ENCODE assay signal across 10 mouse cellular contexts in the genomic region with DNA sequence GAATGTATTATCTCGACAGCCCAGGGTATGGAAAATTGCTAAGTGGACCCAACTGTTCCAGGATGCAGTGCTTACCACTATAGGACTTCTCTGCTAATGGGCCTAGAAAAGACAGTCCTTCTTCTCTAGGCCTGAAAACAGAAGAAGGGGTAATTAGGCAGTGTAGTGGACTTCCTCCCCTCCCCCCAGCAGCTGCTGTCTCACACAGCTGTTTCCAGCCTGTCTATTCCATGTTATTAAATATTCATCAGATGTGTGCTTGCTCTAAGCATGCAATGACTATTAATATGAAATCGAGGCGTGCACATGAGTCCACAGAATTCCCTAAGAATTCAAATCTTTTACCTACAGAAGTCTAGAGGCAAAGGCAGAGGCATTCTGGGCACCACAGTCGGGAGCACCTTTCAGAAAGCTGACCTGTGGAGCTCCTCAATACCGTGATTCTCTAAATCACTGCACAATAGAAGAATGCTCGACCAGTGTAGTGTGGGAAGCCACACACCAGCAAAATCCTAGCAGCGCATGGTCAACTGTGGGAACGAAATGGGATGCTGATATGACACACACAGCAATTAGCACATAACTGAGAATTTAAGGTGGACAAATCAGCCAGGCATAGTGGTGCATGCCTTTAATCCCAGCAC. TPM values are rescaled to one million over a fixed set of nuclear protein-coding genes. Genes with fewer than 3 reads are reported as not detected.
DNase-seq lines count a peak whose midpoint lies in the region; ATAC-seq and TF ChIP-seq lines count a peak whose summit lies in the region.
"Had no signal": no experiment of that assay in that cellular context is flagged by ENCODE, and none has a peak within 500 bp of the region (broad histone marks: within the 10 kb centered on the region; RNA-seq: fewer than 3 reads in every experiment).

No protein-coding gene starts in this region.

- H3K9me3 ChIP-seq in heart, embryonic 11.5 days (replicated peaks; ENCODE audit: control insufficient read depth, low read length), result no peaks in the 10 kb centered on the region
- no peaks in the 10 kb centered on the region for H3K9me3 ChIP-seq in limb, embryonic 14.5 days (ENCODE audit: control insufficient read depth, low read length)
- no peaks in the 10 kb centered on the region for H3K9me3 ChIP-seq in limb, embryonic 10.5 days (replicated peaks)
- no peaks in the 10 kb centered on the region for H3K9me3 ChIP-seq in forebrain, embryonic 15.5 days
- no peaks in the 10 kb centered on the region for H3K9me3 ChIP-seq in midbrain, postnatal 0 days (ENCODE audit: low read length)
- H3K9me3 ChIP-seq: limb, embryonic 12.5 days had no signal

- no peak overlapping the region for H3K4me2 ChIP-seq in heart, embryonic 11.5 days
- H3K4me2 ChIP-seq in limb, embryonic 14.5 days (replicated peaks; ENCODE audit: low read depth, low read length, severe bottlenecking), result no peak overlapping the region
- no peak overlapping the region for H3K4me2 ChIP-seq in forebrain, embryonic 15.5 days (replicated peaks)
- no peak overlapping the region for H3K4me2 ChIP-seq in midbrain, postnatal 0 days (ENCODE audit: low read depth, low read length, poor library complexity, severe bottlenecking)
- H3K4me2 ChIP-seq: limb, embryonic 12.5 days had no signal

- H3K4me3 ChIP-seq in heart, embryonic 11.5 days (ENCODE audit: low read depth, low read length), result no peak overlapping the region
- no peak overlapping the region for H3K4me3 ChIP-seq in limb, embryonic 14.5 days (replicated peaks; ENCODE audit: low read length)
- H3K4me3 ChIP-seq in limb, embryonic 10.5 days, result no peak overlapping the region
- no peak overlapping the region for H3K4me3 ChIP-seq in forebrain, embryonic 15.5 days
- no peak overlapping the region for H3K4me3 ChIP-seq in midbrain, postnatal 0 days (ENCODE audit: low read depth, low read length)
- H3K4me3 ChIP-seq: gastrocnemius, adult 2 months; limb, embryonic 12.5 days had no signal

- H3K27ac ChIP-seq in heart, embryonic 11.5 days (ENCODE audit: low read depth, low read length), result peak overlapping the region; percentile 15; the same call in 1 of the 2 replicates
- H3K27ac ChIP-seq in limb, embryonic 14.5 days (replicated peaks; ENCODE audit: low read depth, low read length), result 0 out of 2 replicates have a peak overlapping the region, but pooled peaks have one; percentile 33
- H3K27ac ChIP-seq in limb, embryonic 10.5 days, result no peak overlapping the region
- peak overlapping the region; percentile 55 for H3K27ac ChIP-seq in forebrain, embryonic 15.5 days (replicated peaks)
- peak overlapping the region; percentile 64 for H3K27ac ChIP-seq in midbrain, postnatal 0 days (ENCODE audit: low read depth, low read length)
- H3K27ac ChIP-seq: gastrocnemius, adult 2 months; limb, embryonic 12.5 days had no signal

- H3K36me3 ChIP-seq in heart, embryonic 11.5 days (ENCODE audit: control insufficient read depth, insufficient read depth, low read length), result peaks cover 48% of the 10 kb centered on the region
- H3K36me3 ChIP-seq in limb, embryonic 14.5 days (ENCODE audit: control insufficient read depth, insufficient read depth, low read length), result peaks cover 88% of the 10 kb centered on the region
- peaks cover 100% of the 10 kb centered on the region for H3K36me3 ChIP-seq in limb, embryonic 10.5 days
- H3K36me3 ChIP-seq in forebrain, embryonic 15.5 days, result peaks cover 81% of the 10 kb centered on the region
- H3K36me3 ChIP-seq in midbrain, postnatal 0 days (ENCODE audit: insufficient read depth, low read length), result peaks cover 43% of the 10 kb centered on the region

- no peak for TF ChIP-seq POLR2A in limb, embryonic 14.5 days (IDR thresholded peaks at IDR 0.05; ENCODE audit: borderline replicate concordance, extremely low read depth, insufficient read depth, insufficient read length)

- H3K4me1 ChIP-seq in heart, embryonic 11.5 days (ENCODE audit: control insufficient read depth, insufficient read depth, low read length), result no peaks in the 10 kb centered on the region
- no peaks in the 10 kb centered on the region for H3K4me1 ChIP-seq in limb, embryonic 14.5 days (ENCODE audit: control insufficient read depth, insufficient read depth, low read length)
- no peaks in the 10 kb centered on the region for H3K4me1 ChIP-seq in limb, embryonic 10.5 days
- peaks cover 28% of the 10 kb centered on the region for H3K4me1 ChIP-seq in forebrain, embryonic 15.5 days
- H3K4me1 ChIP-seq in midbrain, postnatal 0 days (ENCODE audit: insufficient read depth, low read length), result no peaks in the 10 kb centered on the region
- H3K4me1 ChIP-seq: limb, embryonic 12.5 days had no signal

- TF ChIP-seq CTCF in midbrain, postnatal 0 days (IDR thresholded peaks at IDR 0.05), result no peak

- no peak for ATAC-seq in heart, embryonic 11.5 days (replicated peaks; ENCODE audit: insufficient number of reproducible peaks, low FRiP score, low TSS enrichment)
- ATAC-seq in limb, embryonic 14.5 days (ENCODE audit: low FRiP score, low read depth), result 0 out of 2 replicates have a peak, but pooled peaks have one; percentile 46
- ATAC-seq in forebrain, embryonic 15.5 days (replicated peaks), result peak; percentile 72
- peak; percentile 58; the same call in 1 of the 2 replicates for ATAC-seq in midbrain, postnatal 0 days (ENCODE audit: low FRiP score)

- no peak for DNase-seq in heart, postnatal 25 days (ENCODE audit: low spot score)
- peak; percentile 31 for DNase-seq in limb, embryonic 14.5 days (ENCODE audit: low spot score)
- DNase-seq in limb, embryonic 10.5 days (ENCODE audit: low spot score), result no peak
- peak; percentile 53 for DNase-seq in midbrain, postnatal 0 days (ENCODE audit: low spot score)
- no peak for DNase-seq in c-Kit-positive CD71-positive TER-119-positive erythroid progenitor cells, embryonic 14.5 days (ENCODE audit: low spot score)
- no peak for DNase-seq in kidney, adult 18-20 months
- DNase-seq: gastrocnemius, adult 2 months had no signal

- H3K9ac ChIP-seq in heart, embryonic 11.5 days (ENCODE audit: low read depth, low read length), result no peak overlapping the region
- H3K9ac ChIP-seq in limb, embryonic 14.5 days (ENCODE audit: low read depth, low read length, severe bottlenecking), result no peak overlapping the region
- H3K9ac ChIP-seq in forebrain, embryonic 15.5 days (replicated peaks), result 0 out of 2 replicates have a peak overlapping the region, but pooled peaks have one; percentile 6
- H3K9ac ChIP-seq in midbrain, postnatal 0 days (replicated peaks; ENCODE audit: low read length, poor library complexity, severe bottlenecking), result no peak overlapping the region
- H3K9ac ChIP-seq: limb, embryonic 12.5 days had no signal

- H3K27me3 ChIP-seq in heart, embryonic 11.5 days (ENCODE audit: control insufficient read depth, insufficient read depth, low read length), result no peaks in the 10 kb centered on the region
- no peaks in the 10 kb centered on the region for H3K27me3 ChIP-seq in limb, embryonic 14.5 days (ENCODE audit: control insufficient read depth, insufficient read depth, low read length)
- no peaks in the 10 kb centered on the region for H3K27me3 ChIP-seq in limb, embryonic 10.5 days (ENCODE audit: low read depth, poor library complexity, severe bottlenecking)
- no peaks in the 10 kb centered on the region for H3K27me3 ChIP-seq in forebrain, embryonic 15.5 days
- no peaks in the 10 kb centered on the region for H3K27me3 ChIP-seq in midbrain, postnatal 0 days (ENCODE audit: insufficient read depth, low read length)
- H3K27me3 ChIP-seq: limb, embryonic 12.5 days had no signal

- intact Hi-C loops in heart, postnatal 25 days (cut with DNase I), result no loop called here

- 80% methylated on average over 8 of the region's 8 CpGs for WGBS in heart, embryonic 11.5 days (ENCODE audit: insufficient replicate concordance)
- WGBS in limb, embryonic 14.5 days, result 91% methylated on average over 8 of the region's 8 CpGs
- WGBS in limb, embryonic 10.5 days, result 93% methylated on average over 8 of the region's 8 CpGs
- 52% methylated on average over 8 of the region's 8 CpGs for WGBS in forebrain, embryonic 15.5 days
- 35% methylated on average over 8 of the region's 8 CpGs for WGBS in midbrain, postnatal 0 days

RNA-seq across cellular contexts. Expression of gene Tmem39b, which starts 13.0 kb away (rescaled TPM):
- 12.3 and 16.1 TPM in 2 replicates for polyA plus RNA-seq in heart, embryonic 11.5 days (2014; fragmentation: Nextera tagmentation; extraction: Ambion mirVana)
- 1 to 10 TPM; 5.3 to 5.7 TPM for total RNA-seq in heart, postnatal 25 days (2021)
- polyA plus RNA-seq in limb, embryonic 14.5 days (2012; rRNA removed), result 49.1 and 77.0 TPM in 2 replicates
- 24.1 and 27.1 TPM in 2 replicates for polyA plus RNA-seq in limb, embryonic 14.5 days (2014; fragmentation: Nextera tagmentation; extraction: Ambion mirVana)
- polyA plus RNA-seq in limb, embryonic 10.5 days (2016; fragmentation: Nextera tagmentation; extraction: Ambion mirVana), result 16.0 TPM in 2 replicates
- polyA plus RNA-seq in forebrain, embryonic 15.5 days (2015; fragmentation: Nextera tagmentation; extraction: Ambion mirVana), result 19.4 and 19.6 TPM in 2 replicates
- total RNA-seq in midbrain, postnatal 0 days (2014; rRNA removed), result 26.0 and 29.6 TPM in 2 replicates
- polyA plus RNA-seq in midbrain, postnatal 0 days (2015; fragmentation: Nextera tagmentation; extraction: Ambion mirVana), result 15.9 and 16.4 TPM in 2 replicates

RNA-seq across cellular contexts. Expression of gene Khdrbs1, which starts 32.5 kb away (rescaled TPM):
- polyA plus RNA-seq in heart, embryonic 11.5 days (2014; fragmentation: Nextera tagmentation; extraction: Ambion mirVana), result 73.0 and 83.1 TPM in 2 replicates
- 10 to 100 TPM; 38.0 to 46.9 TPM for total RNA-seq in heart, postnatal 25 days (2021)
- polyA plus RNA-seq in limb, embryonic 14.5 days (2012; rRNA removed), result 96.6 and 97.6 TPM in 2 replicates
- polyA plus RNA-seq in limb, embryonic 14.5 days (2014; fragmentation: Nextera tagmentation; extraction: Ambion mirVana), result 107 and 122 TPM in 2 replicates
- polyA plus RNA-seq in limb, embryonic 10.5 days (2016; fragmentation: Nextera tagmentation; extraction: Ambion mirVana), result 156 and 179 TPM in 2 replicates
- 175 and 187 TPM in 2 replicates for polyA plus RNA-seq in forebrain, embryonic 15.5 days (2015; fragmentation: Nextera tagmentation; extraction: Ambion mirVana)
- 80.8 and 101 TPM in 2 replicates for total RNA-seq in midbrain, postnatal 0 days (2014; rRNA removed)
- polyA plus RNA-seq in midbrain, postnatal 0 days (2015; fragmentation: Nextera tagmentation; extraction: Ambion mirVana), result 78.0 and 87.2 TPM in 2 replicates

RNA-seq across cellular contexts. Expression of gene Kpna6, which starts 37.0 kb away (rescaled TPM):
- 13.3 and 14.6 TPM in 2 replicates for polyA plus RNA-seq in heart, embryonic 11.5 days (2014; fragmentation: Nextera tagmentation; extraction: Ambion mirVana)
- 10 to 100 TPM; 71.7 to 79.6 TPM for total RNA-seq in heart, postnatal 25 days (2021)
- 35.2 and 40.5 TPM in 2 replicates for polyA plus RNA-seq in limb, embryonic 14.5 days (2012; rRNA removed)
- polyA plus RNA-seq in limb, embryonic 14.5 days (2014; fragmentation: Nextera tagmentation; extraction: Ambion mirVana), result 14.6 and 15.2 TPM in 2 replicates
- polyA plus RNA-seq in limb, embryonic 10.5 days (2016; fragmentation: Nextera tagmentation; extraction: Ambion mirVana), result 14.8 TPM in 2 replicates
- 14.7 and 17.5 TPM in 2 replicates for polyA plus RNA-seq in forebrain, embryonic 15.5 days (2015; fragmentation: Nextera tagmentation; extraction: Ambion mirVana)
- total RNA-seq in midbrain, postnatal 0 days (2014; rRNA removed), result 63.1 and 65.3 TPM in 2 replicates
- polyA plus RNA-seq in midbrain, postnatal 0 days (2015; fragmentation: Nextera tagmentation; extraction: Ambion mirVana), result 13.5 and 14.9 TPM in 2 replicates

Comparison
In these comparisons a context has a peak if more than half of its experiments do, and no peak if none do; other contexts are left out.
1. DNase-seq: peak in limb, embryonic 14.5 days (single experiment) and midbrain, postnatal 0 days (single experiment); none in heart, postnatal 25 days (single experiment), limb, embryonic 10.5 days (single experiment), c-Kit-positive CD71-positive TER-119-positive erythroid progenitor cells, embryonic 14.5 days (single experiment) and kidney, adult 18-20 months (single experiment).